Mouse (Mus musculus) layer of hippocampus, postnatal 25 days (tissue): ENCODE data around the gene Pdia4. TPM values are rescaled to one million over a fixed set of nuclear protein-coding genes. Genes with fewer than 3 reads are reported as not detected.
"Not testable (repeated sequence)": the region's sequence is repeated elsewhere in the genome, so short reads cannot be mapped to it uniquely, and the experiment has no call there.

Experiments used
- DNase-seq, 2 experiments: peaks; one replicate each; pipeline ENCODE4 v3.0.0; 2022; ENCODE audit warnings: mixed read lengths in 2 of 2, low spot score in 1 of 2; ENCODE audit errors: extremely low spot score in 1 of 2
- microRNA-seq, 2 experiments: library from miRNA; unstranded; fragments of <30 nt; microRNA quantifications; one replicate each; pipeline ENCODE4 v1.2.0; 2021
- total RNA-seq, 2 experiments: library from RNA; stranded (reverse); gene quantifications; 2 replicates each; pipeline ENCODE4 v1.2.3; 2021

Gene Pdia4
- total RNA-seq, 2 experiments from 2014 or later, result 53.5 to 67.5 TPM

DNA sequence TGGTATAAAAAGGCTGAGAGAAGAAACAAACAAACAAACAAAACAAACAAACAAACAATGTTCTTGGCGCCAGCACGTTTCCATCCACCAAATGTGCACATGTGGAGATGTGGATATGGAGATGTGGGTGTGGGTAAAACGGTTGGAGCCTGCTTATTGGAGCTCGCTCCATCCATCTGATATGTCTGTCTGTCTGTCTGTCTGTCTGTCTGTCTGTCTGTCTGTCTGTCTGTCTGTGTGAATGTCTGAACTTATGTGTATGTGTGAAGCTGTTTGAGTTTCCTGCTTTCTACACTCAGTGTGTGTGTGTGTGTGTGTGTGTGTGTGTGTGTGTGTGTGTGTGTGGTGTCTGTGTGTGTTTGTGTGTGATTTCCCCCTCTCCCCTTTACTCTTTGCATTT is 43.4 kb downstream of the Pdia4 start:
- DNase-seq, result not testable (repeated sequence)

DNA sequence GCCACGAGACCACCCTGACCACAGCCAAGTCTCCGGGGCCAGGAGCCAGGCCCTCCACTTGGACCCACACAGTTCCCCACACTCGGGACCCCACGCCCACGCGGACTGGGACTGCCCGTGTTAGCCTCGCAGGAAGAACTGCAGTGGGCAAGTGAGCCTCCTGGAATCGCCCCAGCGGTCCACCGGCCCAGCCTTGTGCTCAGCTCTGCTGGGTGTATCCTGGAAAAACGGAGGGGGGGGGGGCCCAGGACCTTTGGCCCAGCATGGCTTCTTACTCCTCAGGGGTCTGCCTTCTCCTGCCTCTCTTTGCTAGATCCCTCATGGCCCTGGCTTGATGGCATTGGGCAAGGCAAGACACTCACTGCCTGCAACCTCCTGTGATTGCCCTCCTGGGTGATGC is 44.7 kb downstream of the Pdia4 start:
- DNase-seq, result not testable (repeated sequence)

DNA sequence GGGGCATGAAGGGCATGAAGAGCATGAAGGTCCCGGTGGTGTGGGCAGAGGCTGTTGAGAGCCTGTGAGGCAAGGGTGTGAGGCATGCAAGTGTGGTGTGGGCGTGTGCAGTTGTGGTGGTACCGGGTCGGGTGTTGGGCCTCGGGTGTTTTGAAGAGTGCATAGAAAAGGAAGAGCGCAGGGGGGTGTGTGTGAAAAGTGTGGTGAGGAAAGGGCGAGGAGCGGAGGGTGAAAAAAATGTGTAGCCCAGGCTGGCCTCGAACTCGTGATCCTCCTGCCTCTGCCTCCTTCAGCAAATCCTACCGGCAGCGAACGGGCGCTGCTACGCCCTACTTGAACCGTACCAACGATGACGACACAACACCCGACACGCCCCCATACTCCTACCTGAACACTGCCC is 45.9 kb downstream of the Pdia4 start:
- not testable (repeated sequence) for DNase-seq

DNA sequence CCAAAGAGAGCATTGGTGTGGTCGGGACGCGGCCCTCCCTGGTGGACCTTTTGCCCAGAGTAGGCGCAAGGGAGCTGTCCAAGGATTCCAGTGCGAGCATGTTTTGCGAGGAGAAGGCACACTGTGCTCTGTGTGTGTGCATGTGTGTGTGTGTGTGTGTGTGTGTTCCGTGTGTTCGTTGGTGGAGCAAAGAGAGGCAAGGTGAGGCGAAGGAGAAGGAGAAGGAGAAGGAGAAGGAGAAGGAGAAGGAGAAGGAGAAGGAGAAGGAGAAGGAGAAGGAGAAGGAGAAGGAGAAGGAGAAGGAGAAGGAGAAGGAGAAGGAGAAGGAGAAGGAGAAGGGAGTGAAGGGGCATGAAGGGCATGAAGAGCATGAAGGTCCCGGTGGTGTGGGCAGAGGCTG is 50.5 kb downstream of the Pdia4 start:
- not testable (repeated sequence) for DNase-seq

DNA sequence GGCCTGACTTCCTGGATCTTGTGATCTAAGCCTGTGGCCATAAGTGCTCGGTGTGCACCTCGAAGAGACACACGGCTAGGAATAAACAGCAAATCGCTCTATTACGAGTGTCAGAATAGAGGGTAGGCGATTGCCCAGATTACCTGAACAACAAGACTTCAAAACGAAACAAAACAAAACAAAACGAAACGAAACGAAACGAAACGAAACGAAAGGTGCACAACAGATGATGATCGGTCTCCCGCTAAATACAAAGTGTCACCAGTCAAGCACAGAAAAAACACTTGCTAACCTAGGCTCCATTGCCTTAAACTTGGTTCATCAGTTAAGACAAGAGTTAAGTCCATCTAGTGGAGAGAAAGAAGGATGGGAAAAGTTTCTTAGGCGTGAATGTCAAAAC is 53.8 kb downstream of the Pdia4 start:
- DNase-seq, result not testable (repeated sequence)

DNA sequence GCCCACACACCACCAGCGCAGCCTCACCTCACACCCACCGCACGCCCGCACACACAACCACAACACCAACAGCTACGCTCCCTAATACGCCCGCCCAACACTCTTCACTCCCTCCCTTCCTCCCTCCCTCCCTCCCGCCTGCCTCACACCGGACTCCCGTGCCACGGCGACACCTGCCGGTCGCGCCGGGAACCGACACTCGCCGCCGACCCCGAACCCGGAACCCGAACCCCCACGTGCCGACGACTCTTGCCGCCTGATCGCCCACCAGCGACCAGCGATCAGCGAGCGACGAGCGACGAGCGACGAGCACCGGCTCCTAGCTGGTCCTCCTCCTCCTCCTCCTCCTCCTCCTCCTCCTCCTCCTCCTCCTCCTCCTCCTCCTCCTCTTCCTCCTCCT is 55.4 kb downstream of the Pdia4 start:
- peak; percentile 60 to 75 for DNase-seq

DNA sequence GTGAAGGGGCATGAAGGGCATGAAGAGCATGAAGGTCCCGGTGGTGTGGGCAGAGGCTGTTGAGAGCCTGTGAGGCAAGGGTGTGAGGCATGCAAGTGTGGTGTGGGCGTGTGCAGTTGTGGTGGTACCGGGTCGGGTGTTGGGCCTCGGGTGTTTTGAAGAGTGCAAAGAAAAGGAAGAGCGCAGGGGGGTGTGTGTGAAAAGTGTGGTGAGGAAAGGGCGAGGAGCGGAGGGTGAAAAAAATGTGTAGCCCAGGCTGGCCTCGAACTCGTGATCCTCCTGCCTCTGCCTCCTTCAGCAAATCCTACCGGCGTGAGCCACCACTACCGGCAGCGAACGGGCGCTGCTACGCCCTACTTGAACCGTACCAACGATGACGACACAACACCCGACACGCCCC is 55.8 kb downstream of the Pdia4 start:
- DNase-seq, result not testable (repeated sequence)

DNA sequence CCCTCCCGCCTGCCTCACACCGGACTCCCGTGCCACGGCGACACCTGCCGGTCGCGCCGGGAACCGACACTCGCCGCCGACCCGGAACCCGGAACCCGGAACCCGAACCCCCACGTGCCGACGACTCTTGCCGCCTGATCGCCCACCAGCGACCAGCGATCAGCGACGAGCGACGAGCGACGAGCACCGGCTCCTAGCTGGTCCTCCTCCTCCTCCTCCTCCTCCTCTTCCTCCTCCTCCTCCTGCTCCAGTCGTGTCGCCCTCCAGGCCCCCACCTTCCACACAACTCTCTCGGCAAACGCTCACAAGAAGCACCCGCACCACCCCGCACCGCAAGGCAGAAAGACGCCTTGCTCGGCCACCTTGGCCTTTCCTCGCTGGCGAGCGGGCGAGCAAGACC is 60.1 kb downstream of the Pdia4 start:
- DNase-seq, result not testable (repeated sequence)

DNA sequence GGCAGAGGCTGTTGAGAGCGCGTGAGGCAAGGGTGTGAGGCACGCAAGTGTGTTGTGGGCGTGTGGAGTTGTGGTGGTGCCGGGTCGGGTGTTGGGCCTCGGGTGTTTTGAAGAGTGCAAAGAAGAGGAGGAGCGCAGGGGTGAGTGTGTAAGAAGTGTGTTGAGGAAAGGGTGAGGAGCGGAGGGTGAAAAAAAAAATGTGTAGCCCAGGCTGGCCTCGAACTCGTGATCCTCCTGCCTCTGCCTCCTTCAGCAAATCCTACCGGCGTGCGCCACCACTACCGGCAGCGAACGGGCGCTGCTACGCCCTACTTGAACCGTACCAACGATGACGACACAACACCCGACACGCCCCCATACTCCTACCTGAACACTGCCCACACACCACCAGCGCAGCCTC is 64.9 kb downstream of the Pdia4 start:
- peak; percentile 98 to 99 for DNase-seq

DNA sequence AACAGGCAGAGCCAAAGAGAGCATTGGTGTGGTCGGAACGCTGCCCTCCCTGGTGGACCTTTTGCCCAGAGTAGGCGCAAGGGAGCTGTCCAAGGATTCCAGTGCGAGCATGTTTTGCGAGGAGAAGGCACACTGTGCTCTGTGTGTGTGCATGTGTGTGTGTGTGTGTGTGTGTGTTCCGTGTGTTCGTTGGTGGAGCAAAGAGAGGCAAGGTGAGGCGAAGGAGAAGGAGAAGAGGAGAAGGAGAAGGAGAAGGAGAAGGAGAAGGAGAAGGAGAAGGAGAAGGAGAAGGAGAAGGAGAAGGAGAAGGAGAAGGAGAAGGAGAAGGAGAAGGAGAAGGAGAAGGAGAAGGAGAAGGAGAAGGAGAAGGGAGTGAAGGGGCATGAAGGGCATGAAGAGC is 65.3 kb downstream of the Pdia4 start:
- not testable (repeated sequence) for DNase-seq

Small RNA genes within 50 kb of the gene (microRNA-seq; reads per million reads assigned to microRNA genes)
- 0.40 to 1.8 reads per million in 2 experiments for gene Mir704

Other genes starting within 250 kb of the Pdia4 start
- gene Ezh2, start 218.1 kb downstream of the Pdia4 start, total RNA-seq, result 10 to 100 TPM; 16.5 to 17.1 TPM
- 1 to 10 TPM; 3.8 to 4.9 TPM for gene Zfp786, start 17.4 kb upstream of the Pdia4 start, total RNA-seq
- gene Zfp398, start 22.2 kb upstream of the Pdia4 start, total RNA-seq, result 10 to 100 TPM; 18.5 to 23.5 TPM
- 10 to 100 TPM; 15.3 to 17.1 TPM for gene Zfp282, start 63.8 kb upstream of the Pdia4 start, total RNA-seq
- gene Zfp212, start 107.0 kb upstream of the Pdia4 start, total RNA-seq, result 10 to 100 TPM; 17.0 to 17.3 TPM
- 10 to 100 TPM; 19.3 to 22.6 TPM for gene Zfp956, start 140.0 kb upstream of the Pdia4 start, total RNA-seq
- gene Zfp777, start 235.5 kb upstream of the Pdia4 start, total RNA-seq, result 10 to 100 TPM; 33.8 to 33.9 TPM